8 mouse cellular contexts compared by ENCODE assay signal in the genomic region with DNA sequence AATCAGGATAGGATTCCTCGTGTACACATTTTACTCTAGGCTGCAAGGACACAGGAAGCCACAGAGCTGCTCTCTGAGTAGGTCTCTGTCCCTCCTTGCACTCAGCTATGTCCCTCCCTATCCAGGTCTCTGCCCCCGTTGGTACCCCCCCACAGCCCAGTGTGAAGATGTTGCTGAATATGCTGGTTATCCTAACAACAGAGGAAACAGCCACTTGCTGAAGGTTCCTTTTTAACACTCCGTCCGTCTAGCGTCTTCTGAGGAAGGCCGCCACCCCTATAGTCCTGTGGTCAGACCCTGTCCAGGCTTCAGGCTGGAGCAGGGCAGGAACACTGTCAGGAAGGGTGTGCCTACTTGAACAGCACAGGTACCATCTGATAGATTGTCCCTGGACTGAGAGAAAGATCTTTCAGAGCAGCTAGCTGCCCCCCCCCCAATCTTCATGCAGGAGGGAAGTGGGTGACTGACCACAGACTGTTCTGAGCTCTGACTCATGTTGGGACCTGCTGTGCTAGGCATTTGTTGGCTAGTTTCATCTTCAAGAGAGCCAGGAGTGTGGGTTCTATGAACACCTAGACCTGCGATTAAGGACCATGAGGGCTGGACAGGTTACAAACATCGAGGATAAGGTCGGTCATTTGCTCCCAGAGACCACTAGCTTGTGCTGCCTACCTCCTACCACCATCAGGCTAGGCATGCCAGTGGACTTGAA. TPM values are rescaled to one million over a fixed set of nuclear protein-coding genes. Genes with fewer than 3 reads are reported as not detected.
DNase-seq lines count a peak whose midpoint lies in the region; ATAC-seq and TF ChIP-seq lines count a peak whose summit lies in the region.

No protein-coding gene starts in this region.

- no peaks in the 10 kb centered on the region for H3K36me3 ChIP-seq in intestine, postnatal 0 days (ENCODE audit: control insufficient read depth, insufficient read depth)
- no peaks in the 10 kb centered on the region for H3K36me3 ChIP-seq in stomach, embryonic 16.5 days (ENCODE audit: control insufficient read depth, insufficient read depth, low read length)
- no peaks in the 10 kb centered on the region for H3K36me3 ChIP-seq in forebrain, embryonic 16.5 days (ENCODE audit: control insufficient read depth, insufficient read depth)
- H3K36me3 ChIP-seq in forebrain, postnatal 0 days (ENCODE audit: insufficient read depth): no peaks in the 10 kb centered on the region

- peak; percentile 9 for DNase-seq in adrenal gland, postnatal 14 days
- no peak for DNase-seq in adrenal gland, postnatal 4 days (ENCODE audit: low spot score in 2 of 2)
- DNase-seq in spleen, postnatal 10 days (ENCODE audit: low spot score in 2 of 2): peak; percentile 33 to 40
- DNase-seq in spleen, postnatal 14 days (ENCODE audit: low spot score in 2 of 2): no peak
- no peak for DNase-seq in forebrain, postnatal 0 days

- no peak for ATAC-seq in intestine, postnatal 0 days
- ATAC-seq in stomach, embryonic 16.5 days (ENCODE audit: insufficient read depth, low FRiP score): 0 out of 2 replicates have a peak, but pooled peaks have one; percentile 25
- ATAC-seq in forebrain, embryonic 16.5 days: no peak
- no peak for ATAC-seq in forebrain, postnatal 0 days

- 0 out of 2 replicates have a peak, but pooled peaks cover 4% of the 10 kb centered on the region for H3K4me1 ChIP-seq in intestine, postnatal 0 days (replicated peaks; ENCODE audit: control insufficient read depth, insufficient read depth, low read length)
- H3K4me1 ChIP-seq in stomach, embryonic 16.5 days (ENCODE audit: control insufficient read depth, insufficient read depth, low read length): no peaks in the 10 kb centered on the region
- no peaks in the 10 kb centered on the region for H3K4me1 ChIP-seq in forebrain, embryonic 16.5 days (replicated peaks; ENCODE audit: control insufficient read depth, insufficient read depth, low read length)
- H3K4me1 ChIP-seq in forebrain, postnatal 0 days (ENCODE audit: insufficient read depth): no peaks in the 10 kb centered on the region

- no peaks in the 10 kb centered on the region for H3K9me3 ChIP-seq in intestine, postnatal 0 days (ENCODE audit: control insufficient read depth)
- no peaks in the 10 kb centered on the region for H3K9me3 ChIP-seq in stomach, embryonic 16.5 days (replicated peaks; ENCODE audit: control insufficient read depth, low read length)
- no peaks in the 10 kb centered on the region for H3K9me3 ChIP-seq in forebrain, embryonic 16.5 days (ENCODE audit: control insufficient read depth, low read length)
- H3K9me3 ChIP-seq in forebrain, postnatal 0 days (ENCODE audit: low read length): no peaks in the 10 kb centered on the region

- H3K4me2 ChIP-seq in intestine, postnatal 0 days (replicated peaks; ENCODE audit: low read depth): peak overlapping the region; percentile 35
- peak overlapping the region; percentile 17 for H3K4me2 ChIP-seq in stomach, embryonic 16.5 days (ENCODE audit: low read depth, low read length)
- no peak overlapping the region for H3K4me2 ChIP-seq in forebrain, embryonic 16.5 days (ENCODE audit: low read length)
- H3K4me2 ChIP-seq in forebrain, postnatal 0 days (ENCODE audit: low read depth): no peak overlapping the region

- no peaks in the 10 kb centered on the region for H3K27me3 ChIP-seq in intestine, postnatal 0 days (replicated peaks; ENCODE audit: control insufficient read depth, insufficient read depth, low read length)
- H3K27me3 ChIP-seq in stomach, embryonic 16.5 days (ENCODE audit: control insufficient read depth, insufficient read depth, low read length): no peaks in the 10 kb centered on the region
- no peaks in the 10 kb centered on the region for H3K27me3 ChIP-seq in forebrain, embryonic 16.5 days (replicated peaks; ENCODE audit: control insufficient read depth, insufficient read depth, low read length)
- no peaks in the 10 kb centered on the region for H3K27me3 ChIP-seq in forebrain, postnatal 0 days (ENCODE audit: insufficient read depth, low read length)

- no peak overlapping the region for H3K27ac ChIP-seq in intestine, postnatal 0 days (ENCODE audit: low read depth, low read length)
- peak overlapping the region; percentile 64; the same call in 1 of the 2 replicates for H3K27ac ChIP-seq in stomach, embryonic 16.5 days (ENCODE audit: low read length)
- H3K27ac ChIP-seq in forebrain, embryonic 16.5 days (ENCODE audit: low read length): no peak overlapping the region
- no peak overlapping the region for H3K27ac ChIP-seq in forebrain, postnatal 0 days (ENCODE audit: low read depth, low read length)

- peak overlapping the region; percentile 21 for H3K4me3 ChIP-seq in intestine, postnatal 0 days (ENCODE audit: low read depth, low read length)
- H3K4me3 ChIP-seq in stomach, embryonic 16.5 days (replicated peaks; ENCODE audit: low read length): peak overlapping the region; percentile 37
- no peak overlapping the region for H3K4me3 ChIP-seq in forebrain, embryonic 16.5 days (replicated peaks; ENCODE audit: low read length)
- H3K4me3 ChIP-seq in forebrain, postnatal 0 days (ENCODE audit: low read depth, low read length): no peak overlapping the region

- H3K9ac ChIP-seq in intestine, postnatal 0 days (ENCODE audit: low read depth, low read length): no peak overlapping the region
- no peak overlapping the region for H3K9ac ChIP-seq in stomach, embryonic 16.5 days (ENCODE audit: low read length)
- no peak overlapping the region for H3K9ac ChIP-seq in forebrain, embryonic 16.5 days (replicated peaks; ENCODE audit: low read depth, low read length)
- no peak overlapping the region for H3K9ac ChIP-seq in forebrain, postnatal 0 days

- WGBS in intestine, postnatal 0 days: 82% methylated on average over 9 of the region's 9 CpGs
- 78% methylated on average over 9 of the region's 9 CpGs for WGBS in stomach, embryonic 16.5 days
- WGBS in forebrain, embryonic 16.5 days: 89% methylated on average over 9 of the region's 9 CpGs
- 85% methylated on average over 9 of the region's 9 CpGs for whole genome bisulfite sequencing in forebrain, postnatal 0 days

- no peak for TF ChIP-seq CTCF in intestine, postnatal 0 days (IDR thresholded peaks at IDR 0.05; ENCODE audit: low read depth)
- TF ChIP-seq CTCF in forebrain, postnatal 0 days (IDR thresholded peaks at IDR 0.05; ENCODE audit: low read depth): no peak

RNA-seq across cellular contexts. Expression of a gene that starts 1.2 kb away (rescaled TPM):
- total RNA-seq in adrenal gland, postnatal 14 days (2021): 13.2 and 34.2 TPM in 2 replicates
- 10 to 100 TPM; 21.5 to 22.3 TPM for total RNA-seq in adrenal gland, postnatal 4 days (2021)
- 2.5 and 3.1 TPM in 2 replicates for polyA plus RNA-seq in intestine, postnatal 0 days (2015; fragmentation: Nextera tagmentation; extraction: Ambion mirVana)
- polyA plus RNA-seq in stomach, embryonic 16.5 days (2015; fragmentation: Nextera tagmentation; extraction: Ambion mirVana): 6.3 and 8.6 TPM in 2 replicates
- 2.8 and 4.3 TPM in 2 replicates for polyA plus RNA-seq in forebrain, embryonic 16.5 days (2015; fragmentation: Nextera tagmentation; extraction: Ambion mirVana)
- 4.5 and 25.4 TPM in 2 replicates for total RNA-seq in forebrain, postnatal 0 days (2014; rRNA removed)
- 2.7 and 3.0 TPM in 2 replicates for polyA plus RNA-seq in forebrain, postnatal 0 days (2015; fragmentation: Nextera tagmentation; extraction: Ambion mirVana)

RNA-seq across cellular contexts. Expression of a gene that starts 47.6 kb away (rescaled TPM):
- total RNA-seq in adrenal gland, postnatal 14 days (2021): 0.64 and 3.6 TPM in 2 replicates
- total RNA-seq in adrenal gland, postnatal 4 days (2021): 1 to 10 TPM; 2.0 to 2.2 TPM
- polyA plus RNA-seq in intestine, postnatal 0 days (2015; fragmentation: Nextera tagmentation; extraction: Ambion mirVana): 13.3 and 14.0 TPM in 2 replicates
- polyA plus RNA-seq in stomach, embryonic 16.5 days (2015; fragmentation: Nextera tagmentation; extraction: Ambion mirVana): 11.5 and 12.6 TPM in 2 replicates
- polyA plus RNA-seq in forebrain, embryonic 16.5 days (2015; fragmentation: Nextera tagmentation; extraction: Ambion mirVana): 26.3 and 36.4 TPM in 2 replicates
- 67.2 and 85.0 TPM in 2 replicates for total RNA-seq in forebrain, postnatal 0 days (2014; rRNA removed)
- polyA plus RNA-seq in forebrain, postnatal 0 days (2015; fragmentation: Nextera tagmentation; extraction: Ambion mirVana): 49.8 and 57.9 TPM in 2 replicates

Comparison
In these comparisons a context has a peak if more than half of its experiments do, and no peak if none do; other contexts are left out.
1. DNase-seq: peak in adrenal gland, postnatal 14 days (single experiment) and spleen, postnatal 10 days (2 of 2); none in adrenal gland, postnatal 4 days (0 of 2), spleen, postnatal 14 days (0 of 2) and forebrain, postnatal 0 days (single experiment).
2. H3K4me2 ChIP-seq: peak in intestine, postnatal 0 days (single experiment) and stomach, embryonic 16.5 days (single experiment); none in forebrain, embryonic 16.5 days (single experiment) and forebrain, postnatal 0 days (single experiment).
3. H3K4me3 ChIP-seq: peak in intestine, postnatal 0 days (single experiment) and stomach, embryonic 16.5 days (single experiment); none in forebrain, embryonic 16.5 days (single experiment) and forebrain, postnatal 0 days (single experiment).